Mouse (Mus musculus): ENCODE measurements around the gene Inpp5a.

DNA sequence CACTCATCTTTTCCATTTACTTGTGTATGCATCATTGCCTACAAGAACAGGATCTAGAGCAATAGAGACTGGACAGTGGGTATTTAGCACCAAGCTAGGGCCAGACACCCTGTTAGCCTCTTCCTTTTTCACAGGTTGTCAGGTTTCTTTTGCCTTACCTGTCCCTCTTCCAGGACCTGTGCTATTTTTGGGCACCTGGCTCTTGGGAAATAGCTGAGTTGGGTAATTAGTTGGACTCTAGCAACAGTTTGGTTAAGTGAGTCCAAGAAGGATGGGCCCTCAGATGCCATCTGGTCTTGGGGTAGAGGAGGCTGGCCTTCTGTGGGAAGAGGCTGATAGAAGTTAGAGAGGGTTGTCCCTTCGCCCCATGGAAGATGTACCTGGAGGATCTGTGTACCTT, 29.5 kb downstream of the Inpp5a start:
- TF ChIP-seq CTCF (conservative IDR thresholded peaks at IDR 0.05; ENCODE audit: insufficient read depth, insufficient read length, low read depth, low read length) (no peak), POLR2A (IDR thresholded peaks at IDR 0.05; ENCODE audit: low read depth, low read length) (no peak)
